Mouse (Mus musculus) spleen, adult 2 months (tissue): ENCODE measurements at regions not wholly inside any gene's neighbourhood (a gene's known extent, or its start where the extent isn't known, plus 50 kb on each side); places are given as distances from the start of the nearest gene placed in this dataset.

ENCODE experiments used
- CTCF ChIP-seq: fragments of 200-500 bp; IDR thresholded peaks from 2 replicates; pipeline ENCODE4 v1.5.1; 2011; ENCODE audit warnings: mild to moderate bottlenecking, inconsistent platforms; ENCODE audit not compliant: insufficient read depth, insufficient read length, insufficient replicate concordance; ENCODE audit errors: extremely low read depth
- POLR2A ChIP-seq: fragments of 200-500 bp; IDR thresholded peaks from 2 replicates; pipeline ENCODE4 v1.6.1; 2011; ENCODE audit warnings: low read depth, low read length, inconsistent platforms

- no peak for TF ChIP-seq CTCF
- TF ChIP-seq POLR2A, result no peak
Measured at GRCm38 (mm10) chr2:133278546-133278945, 273.4 kb upstream of the Bmp2 start.
